Mouse (Mus musculus) bone marrow, adult 2 months (tissue): ENCODE measurements at regions not wholly inside any gene's neighbourhood (a gene's known extent, or its start where the extent isn't known, plus 50 kb on each side); places are given as distances from the start of the nearest gene placed in this dataset.

Source experiments
- CTCF ChIP-seq: fragments of 200-500 bp; IDR thresholded peaks from 2 replicates; pipeline ENCODE4 v1.5.1; 2011; ENCODE audit warnings: low read length, control low read depth; ENCODE audit not compliant: control insufficient read depth, insufficient read depth
- POLR2A ChIP-seq: fragments of 200-500 bp; IDR thresholded peaks from 2 replicates; pipeline ENCODE4 v1.6.1; 2011; ENCODE audit warnings: low read depth, mild to moderate bottlenecking, control low read depth, low read length, borderline replicate concordance; ENCODE audit not compliant: control insufficient read depth

- TF ChIP-seq CTCF (no peak), POLR2A (no peak)
These were observed 112.6 kb upstream of the B3gat2 start for GRCm38 (mm10) chr1:23648875-23649506.
